Mouse (Mus musculus) testis, adult 2 months (tissue): Measurements from ENCODE around the gene Nutf2.

ENCODE experiments used
- CTCF ChIP-seq: fragments of 200-500 bp; IDR thresholded peaks from 2 replicates; pipeline ENCODE4 v1.5.1; 2012; ENCODE audit warnings: low read depth, mild to moderate bottlenecking, inconsistent platforms, low read length, moderate library complexity; ENCODE audit not compliant: control insufficient read depth, insufficient read depth, insufficient replicate concordance
- POLR2A ChIP-seq: fragments of 200-500 bp; IDR thresholded peaks from 2 replicates; pipeline ENCODE4 v1.6.1; 2012; ENCODE audit warnings: low read depth, mild to moderate bottlenecking, inconsistent platforms, low read length, moderate library complexity; ENCODE audit not compliant: control insufficient read depth

- TF ChIP-seq CTCF (no peak), POLR2A (no peak)
These were observed 1.9 kb upstream of the Nutf2 start for GRCm38 (mm10) chr8:105858495-105858894.
